Mouse (Mus musculus): ENCODE results near the gene Galnt10. TPM values are rescaled to one million over a fixed set of nuclear protein-coding genes. Genes with fewer than 3 reads are reported as not detected.

Galnt10 gene
- total RNA-seq, 2 experiments from 2014 or later = 11.1 to 12.8 TPM

Other genes with a start within 250 kb of the Galnt10 start
- gene Fam114a2, start 126.8 kb upstream of the Galnt10 start, total RNA-seq (2021) = 10 to 100 TPM; 41.5 to 42.8 TPM
- 10 to 100 TPM; 17.6 to 18.7 TPM for gene Mfap3, start 126.8 kb upstream of the Galnt10 start, total RNA-seq (2021)
- 10 to 100 TPM; 34.3 to 35.6 TPM for gene Sap30l, start 156.2 kb downstream of the Galnt10 start, total RNA-seq (2021)
- gene Hand1, start 187.4 kb downstream of the Galnt10 start, total RNA-seq (2021) = not detected